Mouse (Mus musculus): ENCODE measurements around the gene Gdf9. TPM values are rescaled to one million over a fixed set of nuclear protein-coding genes. Genes with fewer than 3 reads are reported as not detected.
A peak's percentile ranks its signal among the peaks of the same experiment; 100 is the strongest.

Gene Gdf9
- total and polyA plus RNA-seq, 3 experiments = 0.42 to 0.43 TPM; not detected in 1

- no peak for TF ChIP-seq MAFK (IDR thresholded peaks at IDR 0.05; ENCODE audit: borderline replicate concordance, low read depth, low read length)
- no peak for TF ChIP-seq KAT2A (conservative IDR thresholded peaks at IDR 0.05; ENCODE audit: low read depth, low read length)
- no peak for TF ChIP-seq TAL1 (IDR thresholded peaks at IDR 0.05; ENCODE audit: low read length)
- no peak for TF ChIP-seq SIN3A (IDR thresholded peaks at IDR 0.05; ENCODE audit: low read length)
- TF ChIP-seq USF1 (IDR thresholded peaks at IDR 0.05; ENCODE audit: low read depth, low read length) = no peak
- peaks cover 0 to 8% of the 10 kb centered on the region in 2 experiments; a peak in 1 of 4 replicates for H3K36me3 ChIP-seq (ENCODE audit: control insufficient read depth in 1 of 2, insufficient read depth in 2 of 2, low read length in 2 of 2)
- no peaks in the 10 kb centered on the region for H3K9me3 ChIP-seq (replicated peaks; ENCODE audit: insufficient read depth, low read length)
- H3K27me3 ChIP-seq (ENCODE audit: control insufficient read depth in 1 of 2, insufficient read depth in 2 of 2, low read length in 2 of 2) = peaks cover 13 to 17% of the 10 kb centered on the region in 2 experiments
- H3K4me3 ChIP-seq (ENCODE audit: control insufficient read depth in 1 of 2, insufficient read depth in 1 of 2, low read depth in 2 of 2, low read length in 2 of 2) = peak overlapping the region; percentile 47 to 65; a peak in 3 of 4 replicates
- no peak overlapping the region for H3K27ac ChIP-seq (ENCODE audit: control insufficient read depth, low read depth, low read length)
- DNase-seq (ENCODE audit: low read depth, low spot score) = no peak
- H3K9ac ChIP-seq (ENCODE audit: control insufficient read depth, low read depth, low read length, poor library complexity, severe bottlenecking) = peak overlapping the region; percentile 52
- peaks cover 6 to 16% of the 10 kb centered on the region in 2 experiments; a peak in 3 of 4 replicates for H3K4me1 ChIP-seq (ENCODE audit: control insufficient read depth in 1 of 2, insufficient read depth in 2 of 2, low read length in 2 of 2)
- no peaks in the 10 kb centered on the region for H3K79me2 ChIP-seq (ENCODE audit: control insufficient read depth, insufficient read depth, low read length, poor library complexity)
Measured at GRCm38 (mm10) chr11:53457372-53457954, 26.6 kb downstream of the Gdf9 start.

- no peak for DNase-seq (ENCODE audit: low read depth, low spot score)
- H3K4me3 ChIP-seq (ENCODE audit: control insufficient read depth in 1 of 2, insufficient read depth in 1 of 2, low read depth in 2 of 2, low read length in 2 of 2) = no peak overlapping the region
- peaks cover 6 to 16% of the 10 kb centered on the region in 2 experiments; a peak in 3 of 4 replicates for H3K4me1 ChIP-seq (ENCODE audit: control insufficient read depth in 1 of 2, insufficient read depth in 2 of 2, low read length in 2 of 2)
- peaks cover 0 to 8% of the 10 kb centered on the region in 2 experiments; a peak in 1 of 4 replicates for H3K36me3 ChIP-seq (ENCODE audit: control insufficient read depth in 1 of 2, insufficient read depth in 2 of 2, low read length in 2 of 2)
- TF ChIP-seq SIN3A (IDR thresholded peaks at IDR 0.05; ENCODE audit: low read length) = no peak
- TF ChIP-seq TAL1 (IDR thresholded peaks at IDR 0.05; ENCODE audit: low read length) = no peak
- no peak for TF ChIP-seq MEF2A (IDR thresholded peaks at IDR 0.05; ENCODE audit: extremely low read depth, insufficient replicate concordance, low read depth, low read length, poor library complexity, severe bottlenecking)
- no peak for TF ChIP-seq ZMIZ1 (IDR thresholded peaks at IDR 0.05; ENCODE audit: low read depth, low read length)
- TF ChIP-seq TCF12 (IDR thresholded peaks at IDR 0.05; ENCODE audit: low read depth, low read length) = no peak
- no peak for TF ChIP-seq POLR2AphosphoS2 (IDR thresholded peaks at IDR 0.05; ENCODE audit: low read length)
- no peak for TF ChIP-seq POLR2A (IDR thresholded peaks at IDR 0.05; ENCODE audit: control insufficient read depth in 1 of 2, insufficient read depth in 1 of 2, low read depth in 1 of 2, low read length in 2 of 2, poor library complexity in 1 of 2)
- TF ChIP-seq JUND (IDR thresholded peaks at IDR 0.05; ENCODE audit: low read depth, low read length) = no peak
- no peak for TF ChIP-seq GATA1 (IDR thresholded peaks at IDR 0.05; ENCODE audit: low read depth, low read length)
- no peak for TF ChIP-seq NRF1 (IDR thresholded peaks at IDR 0.05; ENCODE audit: insufficient read depth, low read depth, low read length, poor library complexity, severe bottlenecking)
- H3K9me3 ChIP-seq (replicated peaks; ENCODE audit: insufficient read depth, low read length) = no peaks in the 10 kb centered on the region
- H3K27me3 ChIP-seq (ENCODE audit: control insufficient read depth in 1 of 2, insufficient read depth in 2 of 2, low read length in 2 of 2) = peaks cover 11% of the 10 kb centered on the region in 2 experiments
- no peak overlapping the region for H3K9ac ChIP-seq (ENCODE audit: control insufficient read depth, low read depth, low read length, poor library complexity, severe bottlenecking)
- H3K27ac ChIP-seq (ENCODE audit: control insufficient read depth, low read depth, low read length) = no peak overlapping the region
- no peaks in the 10 kb centered on the region for H3K79me2 ChIP-seq (ENCODE audit: control insufficient read depth, insufficient read depth, low read length, poor library complexity)
Measured at GRCm38 (mm10) chr11:53458996-53459395, 28.2 kb downstream of the Gdf9 start.

- H3K9me3 ChIP-seq (replicated peaks; ENCODE audit: insufficient read depth, low read length) = no peaks in the 10 kb centered on the region
- peaks cover 6 to 16% of the 10 kb centered on the region in 2 experiments; a peak in 3 of 4 replicates for H3K4me1 ChIP-seq (ENCODE audit: control insufficient read depth in 1 of 2, insufficient read depth in 2 of 2, low read length in 2 of 2)
- peak; percentile 40 for DNase-seq (ENCODE audit: low read depth, low spot score)
- no peak overlapping the region for H3K27ac ChIP-seq (ENCODE audit: control insufficient read depth, low read depth, low read length)
- H3K79me2 ChIP-seq (ENCODE audit: control insufficient read depth, insufficient read depth, low read length, poor library complexity) = no peaks in the 10 kb centered on the region
- TF ChIP-seq JUND (IDR thresholded peaks at IDR 0.05; ENCODE audit: low read depth, low read length) (peak; percentile 82), CTCF (IDR thresholded peaks at IDR 0.05 in 2 of 3, conservative IDR thresholded peaks at IDR 0.05 in 1 of 3; ENCODE audit: control insufficient read depth in 1 of 3, insufficient read depth in 1 of 3, low read depth in 2 of 3, low read length in 3 of 3, poor library complexity in 1 of 3, severe bottlenecking in 1 of 3) (no peak), MAX (IDR thresholded peaks at IDR 0.05; ENCODE audit: low read length) (peak; percentile 39; the same call in 1 of the 2 replicates)
- peaks cover 0 to 8% of the 10 kb centered on the region in 2 experiments; a peak in 1 of 4 replicates for H3K36me3 ChIP-seq (ENCODE audit: control insufficient read depth in 1 of 2, insufficient read depth in 2 of 2, low read length in 2 of 2)
- no peak overlapping the region for H3K4me3 ChIP-seq (ENCODE audit: control insufficient read depth in 1 of 2, insufficient read depth in 1 of 2, low read depth in 2 of 2, low read length in 2 of 2)
- H3K9ac ChIP-seq (ENCODE audit: control insufficient read depth, low read depth, low read length, poor library complexity, severe bottlenecking) = no peak overlapping the region
- H3K27me3 ChIP-seq (ENCODE audit: control insufficient read depth in 1 of 2, insufficient read depth in 2 of 2, low read length in 2 of 2) = peaks cover 6 to 8% of the 10 kb centered on the region in 2 experiments
Measured at GRCm38 (mm10) chr11:53460192-53460591, 29.4 kb downstream of the Gdf9 start.

All from MEL (cell line).